Mouse (Mus musculus): ENCODE data around the gene Trpc1.

Trpc1 gene

GRCm38 (mm10) chr9:95750037-95750511, at the start of gene Trpc1:
TSS of gene Trpc1 (minus strand) at chr9:95750375.
- peak; percentile 72 to 75 for DNase-seq

- DNase-seq, result no peak
These were observed 46.1 kb upstream of the Trpc1 start for GRCm38 (mm10) chr9:95796323-95796722.

- no peak for DNase-seq
These were observed 45.7 kb upstream of the Trpc1 start for GRCm38 (mm10) chr9:95795844-95796243.

GRCm38 (mm10) chr9:95795077-95795784, 45.1 kb upstream of the Trpc1 start:
- DNase-seq, result no peak

GRCm38 (mm10) chr9:95793986-95794744, 44.0 kb upstream of the Trpc1 start:
- no peak for DNase-seq

GRCm38 (mm10) chr9:95784888-95785511, 34.8 kb upstream of the Trpc1 start:
- no peak for DNase-seq

- no peak for DNase-seq
These were observed 33.6 kb upstream of the Trpc1 start for GRCm38 (mm10) chr9:95783646-95784293.

GRCm38 (mm10) chr9:95771671-95772070, 21.5 kb upstream of the Trpc1 start:
- no peak for DNase-seq

- no peak for DNase-seq
These were observed 13.0 kb upstream of the Trpc1 start for GRCm38 (mm10) chr9:95763218-95763617.

- no peak for DNase-seq
These were observed 12.1 kb upstream of the Trpc1 start for GRCm38 (mm10) chr9:95762228-95762627.

- no peak for DNase-seq
These were observed 11.2 kb upstream of the Trpc1 start for GRCm38 (mm10) chr9:95761381-95761780.

- no peak for DNase-seq
These were observed 571 bp upstream of the Trpc1 start for GRCm38 (mm10) chr9:95750746-95751145.

GRCm38 (mm10) chr9:95749461-95749928, 680 bp downstream of the Trpc1 start:
- peak; percentile 5 to 14 for DNase-seq

GRCm38 (mm10) chr9:95747298-95747697, 2.9 kb downstream of the Trpc1 start:
- DNase-seq, result no peak

GRCm38 (mm10) chr9:95744845-95745613, 5.1 kb downstream of the Trpc1 start:
- no peak for DNase-seq

GRCm38 (mm10) chr9:95736238-95736637, 13.9 kb downstream of the Trpc1 start:
- DNase-seq, result no peak

GRCm38 (mm10) chr9:95712574-95712973, 37.6 kb downstream of the Trpc1 start:
- DNase-seq, result no peak

- no peak for DNase-seq
These were observed 41.2 kb downstream of the Trpc1 start for GRCm38 (mm10) chr9:95708943-95709342.

GRCm38 (mm10) chr9:95705371-95705770, 44.8 kb downstream of the Trpc1 start:
- DNase-seq, result no peak

GRCm38 (mm10) chr9:95704078-95704477, 46.1 kb downstream of the Trpc1 start:
- no peak for DNase-seq

- DNase-seq, result no peak
These were observed 50.9 kb downstream of the Trpc1 start for GRCm38 (mm10) chr9:95699273-95699672.

GRCm38 (mm10) chr9:95697808-95698207, 52.4 kb downstream of the Trpc1 start:
- DNase-seq, result peak; percentile 36 to 39
